Mouse (Mus musculus) effector memory CD4-positive, alpha-beta T cell, adult 5 months (primary cell): ENCODE results near the gene Gm1673. TPM values are rescaled to one million over a fixed set of nuclear protein-coding genes. Genes with fewer than 3 reads are reported as not detected.

Experiments
- polyA plus RNA-seq: library from polyadenylated mRNA; unstranded; fragments of 100-300 nt; shearing (Covaris generic); gene quantifications from one replicate; pipeline ENCODE4 v1.2.1, GENCODE M21; 2017

Gm1673 gene
- not detected for polyA plus RNA-seq

DNA sequence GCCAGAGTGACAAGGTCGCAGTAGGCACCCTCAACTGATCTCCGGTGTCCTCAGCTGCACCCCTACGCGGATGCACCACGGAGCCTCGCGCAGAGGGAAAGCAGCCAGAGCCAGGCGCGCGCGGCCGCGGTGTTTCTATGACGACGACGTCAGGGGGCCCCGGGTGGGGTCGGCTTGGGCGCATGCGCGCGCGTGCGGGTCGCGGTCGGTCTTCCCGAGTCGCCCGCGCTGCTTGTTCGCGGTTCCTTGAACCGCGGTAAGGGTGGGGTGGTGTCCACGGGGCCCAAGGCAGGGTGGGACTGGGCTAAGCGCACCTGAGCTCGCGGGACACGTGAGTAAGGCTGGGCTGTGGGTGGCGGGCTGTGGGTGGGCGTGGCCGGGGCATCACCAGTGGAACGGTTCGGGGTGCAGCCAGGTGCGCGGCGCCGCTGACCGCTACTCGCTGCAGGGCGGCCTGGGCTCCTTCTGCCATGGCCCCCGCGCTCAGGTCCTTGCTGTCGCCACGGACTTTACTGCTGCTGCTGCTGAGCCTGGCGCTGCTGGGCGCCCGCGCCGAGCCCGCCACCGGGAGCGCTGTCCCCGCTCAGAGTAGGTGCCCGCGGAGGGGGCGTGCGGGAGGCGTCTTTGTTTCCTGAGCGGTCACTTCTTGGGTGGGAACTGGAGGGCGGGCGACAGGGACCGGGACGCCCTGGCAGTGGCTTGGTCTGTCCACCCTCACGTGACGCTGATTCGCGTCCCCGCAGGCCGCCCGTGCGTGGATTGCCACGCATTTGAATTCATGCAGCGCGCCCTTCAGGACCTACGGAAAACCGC is at the start of gene Gm1673:
Gm1673 (plus strand) TSS at position 125 of the 813 bp plus-strand sequence.

GRCm38 (mm10) chr5:33936120-33936707 is 47.0 kb upstream of the Gm1673 start, which contains the start of gene Nelfa:
Gene Nelfa (minus strand): TSS chr5:33936413.

GRCm38 (mm10) chr5:33995843-33996693 is 12.8 kb downstream of the Gm1673 start, which contains the start of gene Nat8l:
Gene Nat8l (plus strand): TSS chr5:33995984.

Other genes starting within 250 kb of the Gm1673 start
- gene Letm1, start 200.6 kb upstream of the Gm1673 start, polyA plus RNA-seq, result 88.7 TPM
- 27.6 TPM for gene Nsd2, start 162.7 kb upstream of the Gm1673 start, polyA plus RNA-seq
- gene Nelfa, start 47.0 kb upstream of the Gm1673 start, polyA plus RNA-seq, result 28.9 TPM
- gene Nat8l, start 12.6 kb downstream of the Gm1673 start, polyA plus RNA-seq, result not detected
- gene Poln, start 186.0 kb downstream of the Gm1673 start, polyA plus RNA-seq, result 0.36 TPM
- gene Haus3, start 186.1 kb downstream of the Gm1673 start, polyA plus RNA-seq, result 80.5 TPM
- gene Mxd4, start 204.3 kb downstream of the Gm1673 start, polyA plus RNA-seq, result 33.9 TPM